10 mouse cellular contexts compared by ENCODE assay signal in genomic region chr3:5754763-5755478, GRCm38 (mm10). TPM values are rescaled to one million over a fixed set of nuclear protein-coding genes. Genes with fewer than 3 reads are reported as not detected.
DNase-seq lines count a peak whose midpoint lies in the region; ATAC-seq and TF ChIP-seq lines count a peak whose summit lies in the region.
"Had no signal": no experiment of that assay in that cellular context is flagged by ENCODE, and none has a peak within 500 bp of the region (broad histone marks: within the 10 kb centered on the region; RNA-seq: fewer than 3 reads in every experiment).

No protein-coding gene starts in this region.

- TF ChIP-seq EP300 in heart, adult 2 months (IDR thresholded peaks at IDR 0.05; ENCODE audit: insufficient read depth, low read depth, low read length) = no peak

- peak; percentile 98 for ATAC-seq in hindbrain, embryonic 13.5 days (ENCODE audit: low FRiP score)
- peak; percentile 40; the same call in 1 of the 2 replicates for ATAC-seq in limb, embryonic 15.5 days (ENCODE audit: insufficient number of reproducible peaks, low FRiP score, low TSS enrichment, low read depth)
- ATAC-seq in stomach, embryonic 16.5 days (ENCODE audit: insufficient read depth, low FRiP score) = peak; percentile 58
- no peak for ATAC-seq in erythroid progenitor cell, adult 5-6 weeks (replicated peaks; ENCODE audit: low FRiP score, poor library complexity, severe bottlenecking)

- H3K4me1 ChIP-seq in heart, adult 2 months (ENCODE audit: control insufficient read depth, insufficient read depth, low read length) = no peaks in the 10 kb centered on the region
- peaks cover 7% of the 10 kb centered on the region; the same call in 1 of the 2 replicates for H3K4me1 ChIP-seq in hindbrain, embryonic 13.5 days (replicated peaks)
- H3K4me1 ChIP-seq in limb, embryonic 15.5 days = no peaks in the 10 kb centered on the region
- H3K4me1 ChIP-seq in stomach, embryonic 16.5 days (ENCODE audit: control insufficient read depth, insufficient read depth, low read length) = no peaks in the 10 kb centered on the region
- H3K4me1 ChIP-seq: lung, embryonic 15.5 days had no signal

- no peaks in the 10 kb centered on the region for H3K36me3 ChIP-seq in heart, adult 2 months (ENCODE audit: control insufficient read depth, insufficient read depth, low read length)
- no peaks in the 10 kb centered on the region for H3K36me3 ChIP-seq in hindbrain, embryonic 13.5 days
- H3K36me3 ChIP-seq in limb, embryonic 15.5 days = no peaks in the 10 kb centered on the region
- H3K36me3 ChIP-seq in stomach, embryonic 16.5 days (ENCODE audit: control insufficient read depth, insufficient read depth, low read length) = no peaks in the 10 kb centered on the region
- H3K36me3 ChIP-seq: lung, embryonic 15.5 days had no signal

- TF ChIP-seq POLR2A in heart, adult 2 months (IDR thresholded peaks at IDR 0.05; ENCODE audit: insufficient read depth, low read depth, low read length) = no peak

- WGBS in heart, adult 2 months = 41% methylated on average over 3 of the region's 3 CpGs
- 14% methylated on average over 3 of the region's 3 CpGs for WGBS in hindbrain, embryonic 13.5 days
- 35% methylated on average over 3 of the region's 3 CpGs for WGBS in limb, embryonic 15.5 days
- WGBS in stomach, embryonic 16.5 days = 69% methylated on average over 3 of the region's 3 CpGs

- H3K27me3 ChIP-seq in heart, adult 2 months (ENCODE audit: control insufficient read depth, insufficient read depth, low read length) = no peaks in the 10 kb centered on the region
- no peaks in the 10 kb centered on the region for H3K27me3 ChIP-seq in hindbrain, embryonic 13.5 days
- H3K27me3 ChIP-seq in limb, embryonic 15.5 days = no peaks in the 10 kb centered on the region
- no peaks in the 10 kb centered on the region for H3K27me3 ChIP-seq in stomach, embryonic 16.5 days (ENCODE audit: control insufficient read depth, insufficient read depth, low read length)
- H3K27me3 ChIP-seq: lung, embryonic 15.5 days had no signal

- no peaks in the 10 kb centered on the region for H3K9me3 ChIP-seq in hindbrain, embryonic 13.5 days
- no peaks in the 10 kb centered on the region for H3K9me3 ChIP-seq in limb, embryonic 15.5 days
- no peaks in the 10 kb centered on the region for H3K9me3 ChIP-seq in stomach, embryonic 16.5 days (replicated peaks; ENCODE audit: control insufficient read depth, low read length)
- H3K9me3 ChIP-seq: lung, embryonic 15.5 days had no signal

- H3K4me3 ChIP-seq in heart, adult 2 months = no peak overlapping the region
- H3K4me3 ChIP-seq in hindbrain, embryonic 13.5 days = no peak overlapping the region
- no peak overlapping the region for H3K4me3 ChIP-seq in limb, embryonic 15.5 days
- no peak overlapping the region for H3K4me3 ChIP-seq in stomach, embryonic 16.5 days (replicated peaks; ENCODE audit: low read length)
- H3K4me3 ChIP-seq: erythroblast, embryonic 14.5 days; lung, embryonic 15.5 days had no signal

- H3K79me2 ChIP-seq in heart, adult 2 months (replicated peaks; ENCODE audit: control insufficient read depth, insufficient read depth, low read length) = no peaks in the 10 kb centered on the region

- DNase-seq in heart, postnatal 4 days = peak; percentile 8
- DNase-seq in heart, adult 2 months = no peak
- peak; percentile 74 to 82 for DNase-seq in cerebellum, postnatal 14 days
- no peak for DNase-seq in adipocyte (ENCODE audit: low spot score)

- intact Hi-C loops in heart, adult 2 months (cut with DNase I) = no loop called here

- no peak overlapping the region for H3K9ac ChIP-seq in heart, adult 2 months (ENCODE audit: low read depth, low read length)
- no peak overlapping the region for H3K9ac ChIP-seq in hindbrain, embryonic 13.5 days
- no peak overlapping the region for H3K9ac ChIP-seq in limb, embryonic 15.5 days
- H3K9ac ChIP-seq in stomach, embryonic 16.5 days (ENCODE audit: low read length) = no peak overlapping the region
- H3K9ac ChIP-seq: lung, embryonic 15.5 days had no signal

- no peak overlapping the region for H3K4me2 ChIP-seq in hindbrain, embryonic 13.5 days
- H3K4me2 ChIP-seq in limb, embryonic 15.5 days = no peak overlapping the region
- no peak overlapping the region for H3K4me2 ChIP-seq in stomach, embryonic 16.5 days (ENCODE audit: low read depth, low read length)
- H3K4me2 ChIP-seq: lung, embryonic 15.5 days had no signal

- no peak overlapping the region for H3K27ac ChIP-seq in heart, adult 2 months
- H3K27ac ChIP-seq in hindbrain, embryonic 13.5 days = peak overlapping the region; percentile 66
- H3K27ac ChIP-seq in limb, embryonic 15.5 days = no peak overlapping the region
- no peak overlapping the region for H3K27ac ChIP-seq in stomach, embryonic 16.5 days (ENCODE audit: low read length)
- H3K27ac ChIP-seq: lung, embryonic 15.5 days had no signal

- TF ChIP-seq CTCF in heart, adult 2 months (IDR thresholded peaks at IDR 0.05) = no peak

RNA-seq across cellular contexts. Expression of gene Gm8797, which starts 4.3 kb away (rescaled TPM):
- total RNA-seq in heart, postnatal 4 days (2021) = 1 to 10 TPM; 6.0 to 6.9 TPM
- total RNA-seq in heart, adult 2 months (2021) = 1 to 10 TPM; 4.6 to 7.1 TPM
- polyA plus RNA-seq in heart, adult 2 months (2012; rRNA removed) = 0.49 and 1.6 TPM in 2 replicates
- 14.6 and 23.2 TPM in 2 replicates for polyA plus RNA-seq in hindbrain, embryonic 13.5 days (2015; fragmentation: Nextera tagmentation; extraction: Ambion mirVana)
- polyA plus RNA-seq in limb, embryonic 15.5 days (2015; fragmentation: Nextera tagmentation; extraction: Ambion mirVana) = 10.6 and 17.2 TPM in 2 replicates
- polyA plus RNA-seq in stomach, embryonic 16.5 days (2015; fragmentation: Nextera tagmentation; extraction: Ambion mirVana) = 11.2 and 12.8 TPM in 2 replicates
- not detected in 2 replicates for total RNA-seq in erythroid progenitor cell, adult 5-6 weeks (2015; ENCODE audit: low replicate concordance)
- total RNA-seq in erythroid progenitor cell, adult 5-6 weeks (2017; ENCODE audit: low replicate concordance) = 1.1 and 13.2 TPM in 2 replicates

Comparison
In these comparisons a context has a peak if more than half of its experiments do, and no peak if none do; other contexts are left out.
1. DNase-seq: peak in heart, postnatal 4 days (single experiment) and cerebellum, postnatal 14 days (2 of 2); none in heart, adult 2 months (0 of 2) and adipocyte (single experiment).